Mouse (Mus musculus) lung, postnatal 10 days (tissue): ENCODE results near the gene Kif6.

ENCODE experiments used
- DNase-seq: peaks from one replicate; pipeline ENCODE4 v3.0.0; 2021

Kif6 gene

DNA sequence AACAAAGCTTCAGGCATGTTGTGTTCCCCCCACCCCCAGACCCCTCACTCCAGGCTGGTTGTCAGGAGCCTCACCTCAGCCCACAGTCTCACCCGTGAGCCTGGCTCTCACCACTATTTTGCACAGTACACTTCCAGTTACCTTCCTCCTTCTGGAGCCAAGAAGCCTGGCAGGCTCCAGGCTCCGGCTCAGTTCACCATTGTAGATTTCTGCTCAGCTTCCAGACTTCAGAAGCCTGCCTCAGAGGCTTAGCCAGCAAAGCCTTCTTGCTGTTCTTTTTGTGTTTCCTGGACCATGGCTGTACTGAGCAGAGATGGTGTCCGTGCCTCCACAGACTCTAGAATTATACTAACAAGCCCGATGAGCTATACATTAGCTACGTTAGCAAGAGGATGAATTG, 248.7 kb downstream of the Kif6 start:
- DNase-seq, result no peak

DNA sequence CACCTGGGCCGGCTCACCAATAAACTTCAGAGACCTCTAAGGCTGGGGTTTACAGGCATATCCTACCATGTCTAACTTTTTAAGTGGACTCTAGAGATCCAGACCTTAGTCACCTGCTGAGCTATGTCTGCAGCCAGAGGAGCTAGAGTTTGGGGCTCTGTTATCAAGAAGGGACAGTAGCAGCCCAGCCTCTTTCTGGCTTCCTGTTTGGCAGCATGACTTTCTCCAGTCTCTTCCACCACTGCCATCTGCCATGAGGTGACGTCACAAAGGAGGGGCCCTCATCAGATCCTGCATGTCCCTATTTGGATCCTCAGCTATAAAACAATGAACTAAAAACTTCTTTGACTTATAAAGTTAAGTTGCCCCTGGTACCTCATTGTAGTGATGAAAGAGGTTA, 250.7 kb downstream of the Kif6 start:
- DNase-seq, result no peak

DNA sequence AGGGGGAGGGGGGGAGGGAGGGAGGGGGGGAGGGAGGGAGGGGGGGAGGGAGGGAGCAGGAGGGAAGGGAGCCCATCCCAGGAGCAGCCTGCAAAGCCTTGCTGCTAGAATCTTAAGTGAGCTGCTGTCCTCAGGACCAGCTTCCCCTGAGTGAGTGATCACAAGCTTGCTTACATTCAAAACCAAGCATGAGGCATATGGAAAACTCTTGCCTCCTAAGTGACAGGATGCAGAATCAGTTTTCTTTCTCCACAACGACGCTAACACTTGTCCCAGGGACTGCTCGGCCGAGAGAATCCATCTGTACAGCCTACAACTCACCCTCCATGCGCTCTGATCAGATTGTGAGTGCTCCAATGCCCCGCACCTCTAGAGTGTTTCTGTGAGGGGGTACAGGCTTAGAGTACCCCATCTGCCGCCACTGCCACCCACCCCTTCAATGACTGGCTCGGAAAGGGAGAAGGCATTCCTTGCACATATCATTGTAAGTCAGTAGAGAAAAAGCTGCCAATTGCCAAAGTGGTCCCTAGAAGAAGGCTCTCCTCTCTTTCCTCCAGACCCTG, 251.8 kb downstream of the Kif6 start:
- DNase-seq, result no peak

DNA sequence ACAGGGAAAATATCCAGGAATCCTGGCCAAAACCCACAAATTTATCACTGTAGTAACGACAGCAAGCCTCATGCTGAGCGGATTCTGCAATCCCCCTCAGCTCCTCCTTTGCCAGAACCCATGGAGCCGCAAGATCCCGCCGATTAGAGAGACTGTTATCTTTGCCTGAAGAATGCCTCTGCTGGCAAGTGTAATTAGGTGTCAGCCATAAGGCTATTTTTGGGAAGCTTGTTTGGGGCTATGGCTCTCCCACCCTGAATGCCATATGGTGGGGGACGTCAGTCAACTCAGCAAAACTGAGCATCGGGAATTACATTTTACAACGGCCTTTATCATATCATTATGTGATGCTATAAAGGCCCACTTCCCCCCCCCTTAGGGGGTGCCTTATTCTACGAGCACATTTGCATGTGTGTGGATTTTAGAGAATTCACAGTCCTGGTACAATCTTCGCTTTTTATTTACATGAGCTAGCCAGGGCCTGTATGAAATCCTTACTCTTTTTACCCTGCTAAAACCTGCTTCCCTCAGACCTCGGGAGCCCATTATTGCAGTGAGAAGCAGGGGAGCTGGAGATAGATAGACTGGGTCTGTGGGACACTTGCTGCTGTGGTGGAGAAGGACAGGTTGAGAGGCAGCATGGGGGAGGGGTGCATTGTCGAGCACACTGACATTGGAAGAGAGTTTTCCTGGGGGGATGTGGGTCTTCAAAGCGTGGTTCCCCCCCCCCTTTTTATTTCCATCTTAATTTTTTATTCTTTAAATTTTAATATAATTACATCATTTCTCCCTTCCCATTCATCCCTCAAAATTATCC, 252.6 kb downstream of the Kif6 start:
- no peak for DNase-seq

DNA sequence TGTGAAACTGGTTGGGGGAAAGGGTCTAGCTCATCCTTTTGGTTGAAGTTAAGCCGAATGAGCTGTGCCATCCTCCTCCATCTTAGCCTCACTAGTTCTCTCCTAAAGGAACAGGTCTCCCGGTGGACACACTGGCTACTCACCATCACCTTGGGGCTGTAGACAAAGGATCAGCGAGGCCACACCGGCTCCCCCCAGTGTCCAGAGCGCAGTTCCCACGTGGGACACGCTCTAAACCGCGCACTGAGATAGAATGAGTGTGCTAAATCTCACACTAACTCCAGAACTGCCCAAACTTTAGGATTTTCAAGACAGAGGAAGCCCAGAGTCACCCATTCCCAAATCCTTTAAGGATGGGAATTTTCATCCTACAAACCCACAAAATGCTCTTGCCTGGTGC, 254.3 kb downstream of the Kif6 start:
- DNase-seq, result no peak

DNA sequence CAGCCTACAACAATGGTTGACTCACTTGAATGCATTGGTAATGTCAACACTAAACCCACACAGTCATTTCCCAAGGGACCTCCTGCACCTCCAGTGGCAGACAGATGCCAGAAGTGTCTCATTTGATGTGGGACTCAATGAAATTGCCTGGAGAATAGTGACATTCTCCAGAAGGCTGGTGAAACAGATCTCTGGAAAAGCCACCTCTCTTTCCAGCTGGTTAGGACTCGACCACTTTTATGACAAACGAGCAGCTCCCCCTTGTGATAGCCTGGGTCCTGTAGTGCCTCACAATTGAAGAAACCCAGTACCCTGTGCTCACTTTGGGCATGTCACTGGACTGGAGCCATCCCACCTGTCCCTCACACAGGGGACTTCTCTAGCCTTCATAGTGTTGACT, 257.4 kb downstream of the Kif6 start:
- no peak for DNase-seq

DNA sequence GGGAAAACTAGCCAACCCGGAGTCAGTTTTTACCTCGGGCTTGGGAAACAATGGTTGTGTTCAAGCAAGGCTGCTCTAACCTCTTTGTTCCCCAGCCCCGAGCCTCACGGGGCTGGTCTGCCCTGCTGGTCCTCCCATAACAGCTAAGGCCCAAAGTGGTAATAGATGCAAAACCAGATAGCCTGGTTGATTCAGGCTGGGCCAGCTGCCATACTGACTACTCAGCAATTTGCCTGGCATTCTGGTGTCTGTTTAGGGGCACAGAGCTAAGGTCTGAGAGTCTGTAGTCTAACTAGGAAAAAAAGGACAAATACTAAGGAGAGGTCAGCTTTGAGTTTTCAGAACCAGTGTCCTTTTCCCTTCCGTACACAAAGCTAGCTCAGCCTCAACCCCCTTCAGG, 259.8 kb downstream of the Kif6 start:
- DNase-seq, result no peak

DNA sequence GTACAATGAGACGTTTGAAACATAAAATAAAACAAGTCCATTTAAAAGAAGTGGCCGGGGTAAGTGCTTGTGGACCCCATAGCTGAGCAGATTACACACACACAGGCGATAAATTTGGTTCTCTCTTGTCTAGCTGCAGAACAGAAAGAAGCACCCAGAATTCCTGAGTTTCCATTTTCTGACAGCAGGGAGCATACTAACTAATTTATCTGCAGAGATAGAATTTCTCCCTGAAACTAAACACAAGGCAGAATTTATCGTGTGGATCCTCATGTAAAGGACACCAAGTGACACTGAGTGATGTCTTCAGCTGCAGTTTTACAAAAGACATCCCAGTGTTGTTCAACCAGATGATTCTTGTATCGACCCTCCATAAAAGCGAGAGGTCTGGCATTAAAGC, 260.5 kb downstream of the Kif6 start:
- DNase-seq, result no peak

DNA sequence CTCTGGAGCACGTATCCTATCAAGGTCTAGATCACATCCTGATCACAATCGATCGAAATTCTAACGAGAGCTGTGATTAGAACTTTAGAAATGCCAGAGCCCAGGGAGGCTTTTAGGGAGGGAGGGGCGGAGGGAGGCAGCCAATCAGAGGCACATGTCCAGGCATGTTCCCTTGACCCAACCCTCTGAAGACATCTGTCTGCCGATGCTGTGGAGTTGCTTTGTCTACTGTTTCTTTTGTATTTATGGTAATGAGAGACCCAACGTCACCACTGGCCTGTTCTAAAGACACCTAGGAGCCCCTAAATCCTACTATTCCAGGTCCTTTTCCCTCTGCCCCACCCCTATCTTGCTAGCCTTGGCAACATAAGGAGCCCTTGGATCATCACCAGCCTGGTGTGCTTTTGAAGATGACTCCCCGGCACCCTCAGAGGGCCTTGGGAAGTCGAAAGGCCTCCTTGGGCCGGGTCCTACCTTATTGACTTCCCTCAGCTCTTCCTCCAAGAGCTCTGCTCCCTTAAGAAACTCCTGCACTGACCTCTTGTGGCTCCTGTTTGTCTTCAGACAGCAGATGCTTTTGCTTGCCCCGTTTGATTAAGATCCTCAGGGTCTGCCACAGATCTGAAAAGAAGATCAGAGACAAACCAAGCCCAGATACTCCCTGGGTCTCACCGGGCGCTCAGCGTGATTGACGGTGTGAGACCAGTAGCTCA, 261.2 kb downstream of the Kif6 start:
- DNase-seq, result no peak

DNA sequence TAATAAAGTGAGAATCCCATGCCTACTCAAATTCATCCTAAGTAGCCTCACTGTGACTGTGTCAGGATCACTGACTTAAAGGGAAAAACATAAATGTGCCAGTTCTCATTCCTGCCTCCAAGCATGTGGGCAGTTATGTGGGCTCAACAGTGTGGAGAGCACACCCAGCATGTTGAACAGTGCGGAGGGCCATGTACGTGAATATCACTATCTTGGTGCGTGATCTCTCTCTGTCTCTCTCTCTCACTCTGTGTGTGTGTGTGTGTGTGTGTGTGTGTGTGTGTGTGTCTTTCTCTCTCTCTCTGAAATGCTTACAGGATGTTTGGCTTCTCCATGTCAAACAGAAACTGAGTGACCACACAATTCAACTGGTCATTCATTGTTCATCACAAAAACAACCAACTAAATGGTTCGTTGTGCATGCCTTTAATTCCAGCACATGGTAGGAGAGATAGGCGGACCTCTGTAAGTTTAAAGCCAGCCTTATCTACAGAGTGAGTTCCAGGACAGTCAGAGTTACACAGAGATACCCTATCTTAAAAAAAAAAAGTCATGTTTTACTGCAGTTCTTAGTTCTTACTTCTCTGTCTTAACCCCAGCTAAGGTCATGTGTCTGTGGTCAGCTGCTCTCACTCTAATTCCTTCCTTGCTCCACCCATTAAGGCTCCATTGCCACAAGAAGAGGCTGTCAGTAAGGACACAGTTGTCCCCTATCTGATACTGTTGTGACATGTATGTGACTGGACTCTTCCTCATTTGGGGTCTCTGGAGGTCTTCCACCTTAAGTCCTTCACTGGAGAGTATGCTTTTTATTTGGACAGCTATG, 266.2 kb downstream of the Kif6 start:
- DNase-seq, result no peak

DNA sequence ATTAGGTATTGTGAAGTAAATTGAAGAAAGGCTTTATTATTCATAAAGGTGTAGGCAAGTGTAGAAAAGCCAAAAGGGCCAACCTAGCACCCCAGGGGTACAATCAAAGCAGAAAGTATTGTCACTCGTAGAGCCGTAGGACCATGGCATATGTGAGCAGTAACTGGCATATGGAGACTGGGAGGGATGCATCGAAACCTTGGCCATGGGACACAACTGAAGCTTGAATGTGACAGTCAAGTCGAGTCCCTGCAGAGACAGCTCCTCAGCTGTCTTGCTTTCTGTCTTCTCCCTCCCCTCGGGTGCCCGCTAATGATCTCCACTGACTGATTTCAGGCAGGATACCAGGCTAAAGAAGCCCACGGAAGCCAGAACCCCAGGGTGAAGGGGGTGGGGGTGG, 266.9 kb downstream of the Kif6 start:
- no peak for DNase-seq

DNA sequence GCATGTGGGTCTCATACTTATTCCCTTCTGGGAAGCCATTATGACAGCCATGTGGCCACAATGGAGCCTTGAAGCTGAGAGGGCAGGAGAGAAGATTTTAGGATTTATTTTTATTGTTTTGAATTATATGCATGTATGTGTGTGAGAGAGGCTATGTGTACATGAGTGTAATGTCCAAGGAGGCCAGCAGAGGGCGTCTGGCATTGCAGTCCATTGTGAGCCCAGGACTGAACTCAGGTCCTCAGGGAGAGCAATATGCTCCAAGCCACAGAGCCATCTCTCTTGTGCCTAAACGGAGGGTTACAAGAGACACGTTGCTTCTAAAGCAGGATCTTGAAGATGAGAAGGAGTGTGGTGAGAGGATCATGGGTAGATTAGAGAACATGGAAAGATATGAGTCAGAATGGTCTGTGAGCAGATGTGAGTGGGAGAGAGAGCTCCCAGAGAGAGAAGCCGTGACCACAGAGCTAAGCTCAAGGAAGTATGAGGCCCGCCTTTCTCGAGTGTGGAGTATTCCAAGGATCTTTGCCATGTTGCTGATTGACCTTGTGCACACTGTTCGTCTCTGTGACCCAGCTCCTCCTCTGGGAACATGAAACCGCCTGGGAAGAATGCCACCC, 268.3 kb downstream of the Kif6 start:
- DNase-seq, result no peak

DNA sequence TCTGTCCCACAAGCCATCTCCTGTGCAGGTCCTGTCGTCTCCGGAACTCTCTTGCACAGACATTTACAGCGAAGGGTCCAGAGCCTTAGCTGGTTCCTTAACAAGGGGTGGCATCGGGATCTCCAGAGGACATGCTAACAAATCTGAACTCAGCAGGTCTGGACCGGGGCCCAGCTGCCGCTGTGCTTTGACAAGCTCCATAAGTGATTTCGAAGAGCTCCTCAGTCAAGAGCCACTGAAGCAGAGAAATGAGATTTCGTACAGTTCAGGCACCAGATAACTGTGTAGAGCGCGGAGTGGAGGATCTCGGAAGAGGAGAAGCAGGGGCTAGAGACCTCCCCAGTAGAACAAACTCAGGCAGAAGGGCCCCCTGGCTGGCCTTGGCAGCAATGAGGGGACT, 270.1 kb downstream of the Kif6 start:
- DNase-seq, result peak; percentile 30

DNA sequence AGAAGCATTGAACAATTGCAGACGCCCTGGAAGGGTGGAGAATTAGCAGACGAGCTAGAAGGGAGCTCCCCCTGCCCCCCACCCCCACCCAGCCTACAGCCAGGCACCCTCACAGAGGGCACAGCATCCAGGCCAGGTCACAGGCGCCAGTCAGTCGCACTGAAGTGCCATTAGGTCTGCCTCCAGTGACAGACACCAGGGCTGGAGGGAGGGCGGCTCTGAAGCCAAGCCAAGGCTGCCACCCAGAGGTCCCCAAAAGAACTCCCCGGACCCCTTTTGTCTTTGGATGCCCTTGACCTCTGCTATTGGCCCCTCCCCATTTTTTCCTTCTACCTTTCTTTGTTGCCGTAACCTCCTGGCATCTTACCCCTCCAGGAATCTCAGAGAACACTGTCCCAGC, 274.7 kb downstream of the Kif6 start:
- peak; percentile 38 for DNase-seq

DNA sequence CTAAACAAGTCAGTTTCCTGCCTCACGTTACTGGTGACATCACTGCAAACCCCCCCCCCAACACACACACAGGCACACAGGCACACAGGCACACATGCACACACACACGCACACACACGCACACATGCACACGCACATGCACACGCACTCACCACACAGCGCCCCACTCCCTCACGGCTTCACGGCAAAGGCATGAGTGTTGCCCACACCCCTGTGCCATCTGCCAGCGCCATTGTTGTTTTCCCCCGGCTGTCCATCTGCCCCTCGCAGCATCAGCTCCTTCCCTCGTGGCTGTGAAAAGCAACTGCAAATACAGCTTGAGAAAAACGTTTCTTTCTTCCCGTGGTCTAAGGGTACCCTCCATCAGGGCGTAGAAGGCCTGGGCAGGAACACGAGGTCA, 275.9 kb downstream of the Kif6 start:
- no peak for DNase-seq

DNA sequence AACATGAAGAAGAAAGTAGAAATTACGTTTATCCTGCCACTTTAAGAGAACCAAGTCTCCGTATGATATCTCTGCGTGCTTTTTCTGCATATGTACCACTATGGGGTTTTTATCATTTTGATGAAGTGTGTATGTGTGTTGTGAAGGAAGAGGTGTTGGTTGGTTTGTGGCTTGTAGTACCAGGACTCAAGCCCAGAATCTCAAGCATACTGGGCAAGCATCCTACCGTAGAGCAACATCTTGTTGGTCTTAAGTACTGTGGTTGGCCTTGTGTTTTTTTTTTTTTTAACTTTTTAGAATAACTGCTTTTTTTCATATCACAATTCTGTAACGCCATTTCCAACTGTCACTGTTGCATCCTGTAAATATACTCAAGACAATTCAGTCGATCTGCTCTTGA, 277.5 kb downstream of the Kif6 start:
- no peak for DNase-seq

DNA sequence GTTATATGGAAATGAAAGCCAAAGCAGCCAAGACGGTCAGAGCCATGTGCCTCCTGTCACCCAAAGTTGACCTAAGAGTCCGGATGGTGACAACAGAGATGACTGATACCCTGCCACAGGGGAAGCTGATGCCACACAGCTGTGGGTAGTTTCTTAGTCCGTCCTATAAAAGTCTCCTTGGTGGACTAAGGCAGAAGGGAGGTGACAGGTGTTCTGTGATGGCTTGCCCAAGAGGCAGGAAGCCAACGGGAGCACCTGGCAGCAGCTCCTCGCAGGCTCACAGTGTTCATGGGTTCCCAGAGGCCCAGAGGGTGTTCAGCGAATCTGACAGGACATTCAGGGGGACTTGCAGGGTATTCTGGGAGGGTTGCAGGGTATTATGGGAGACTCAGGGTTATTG, 279.5 kb downstream of the Kif6 start:
- no peak for DNase-seq

DNA sequence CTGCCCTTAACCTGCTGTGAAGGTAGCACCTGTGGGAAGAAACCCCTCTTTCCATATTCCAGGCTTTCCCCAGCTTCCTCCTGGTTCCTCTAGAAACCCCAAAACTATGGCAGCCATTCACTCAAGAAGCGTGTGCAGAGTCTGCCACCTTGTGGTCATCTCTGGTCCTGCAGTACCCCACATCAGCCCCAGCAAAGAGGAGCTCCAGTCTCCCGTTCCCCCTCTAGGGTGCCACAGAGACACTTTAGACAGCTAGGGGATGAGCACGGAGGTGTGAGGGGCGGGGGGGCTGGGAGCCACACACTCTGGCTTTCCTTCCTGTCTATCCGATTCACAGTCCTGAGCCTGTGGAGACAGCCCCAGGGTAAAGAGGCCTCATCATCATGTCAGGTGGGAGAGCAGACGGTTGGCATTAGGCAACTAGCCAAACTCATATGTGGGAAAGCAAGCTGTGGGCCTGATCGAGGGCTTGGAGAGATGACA, 284.0 kb downstream of the Kif6 start:
- DNase-seq, result peak; percentile 80

DNA sequence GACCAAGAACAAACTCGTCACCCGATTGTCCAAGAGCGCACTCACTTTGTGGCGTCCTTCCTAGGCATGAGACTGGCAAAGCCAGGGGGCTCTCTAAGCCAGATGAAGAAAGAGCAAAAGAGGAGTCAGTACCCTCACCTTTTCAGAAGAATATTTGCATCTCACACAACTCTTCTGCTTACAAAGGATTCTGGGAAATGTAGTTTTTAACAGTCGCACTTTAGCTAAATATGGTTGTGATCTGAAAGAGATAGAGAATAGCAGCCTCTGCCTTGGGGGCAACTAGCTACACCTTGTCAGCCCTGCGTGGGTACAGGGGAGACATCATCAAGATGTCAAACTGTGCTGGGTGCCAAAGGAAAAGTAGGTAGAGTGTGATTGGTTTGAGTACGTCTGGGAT, 287.7 kb downstream of the Kif6 start:
- DNase-seq, result no peak

DNA sequence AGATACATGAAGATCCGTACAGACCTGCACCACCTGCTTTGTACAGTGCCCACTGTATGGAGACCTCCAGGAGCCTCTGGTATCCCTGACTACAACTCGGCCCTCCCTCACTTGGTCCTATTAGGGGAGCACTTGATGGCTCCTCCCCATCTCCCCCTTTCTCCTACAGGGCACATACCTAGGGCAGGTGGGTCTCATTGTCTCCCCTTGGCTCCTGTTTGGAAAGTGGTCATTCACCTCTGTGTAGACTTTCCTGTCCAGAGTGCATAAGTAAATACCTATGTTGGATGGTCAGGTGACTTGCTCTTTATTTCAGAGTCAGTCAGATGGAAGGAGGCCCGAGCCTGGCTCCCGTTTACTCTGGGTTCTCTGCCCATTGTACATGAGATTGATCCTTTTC, 308.5 kb downstream of the Kif6 start:
- no peak for DNase-seq

DNA sequence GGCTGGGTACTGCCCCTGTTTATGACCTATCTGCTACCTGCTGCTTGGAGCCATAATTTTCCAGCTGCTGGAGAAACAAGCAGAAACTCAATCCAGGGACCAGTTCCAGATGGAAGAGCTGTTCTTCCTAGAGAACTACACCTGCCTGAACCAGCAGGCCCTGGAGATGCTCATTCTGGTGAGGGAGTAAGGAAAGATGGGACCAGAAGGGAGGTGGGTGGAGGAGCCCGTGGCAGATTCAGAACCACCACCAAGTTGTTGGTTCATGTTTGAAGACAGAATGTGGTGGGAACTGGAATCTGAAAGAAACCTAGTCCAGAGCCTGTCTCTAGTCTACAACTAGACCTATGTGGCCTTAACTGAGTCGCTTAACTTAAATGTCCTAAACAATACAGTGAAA, 312.7 kb downstream of the Kif6 start:
- no peak for DNase-seq

DNA sequence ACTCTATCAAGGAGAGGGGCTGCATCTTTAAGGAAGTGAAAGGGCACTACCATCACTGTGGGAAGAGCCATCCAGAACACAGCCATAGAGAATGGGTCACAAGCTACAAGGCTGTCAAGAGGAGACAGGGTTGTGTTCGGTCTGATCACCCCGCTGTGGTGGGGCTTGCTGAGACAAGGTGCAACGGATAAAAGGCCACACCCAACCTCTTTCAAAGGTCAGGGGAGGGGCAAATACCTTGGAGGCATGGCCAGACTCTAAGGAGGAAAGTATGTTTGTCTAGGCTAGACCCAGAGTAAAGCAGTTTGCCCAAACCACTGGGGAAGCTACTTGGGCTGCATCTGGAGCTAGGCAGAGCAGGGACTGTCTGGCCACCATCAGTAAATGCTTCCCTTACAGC, 318.9 kb downstream of the Kif6 start:
- DNase-seq, result no peak

DNA sequence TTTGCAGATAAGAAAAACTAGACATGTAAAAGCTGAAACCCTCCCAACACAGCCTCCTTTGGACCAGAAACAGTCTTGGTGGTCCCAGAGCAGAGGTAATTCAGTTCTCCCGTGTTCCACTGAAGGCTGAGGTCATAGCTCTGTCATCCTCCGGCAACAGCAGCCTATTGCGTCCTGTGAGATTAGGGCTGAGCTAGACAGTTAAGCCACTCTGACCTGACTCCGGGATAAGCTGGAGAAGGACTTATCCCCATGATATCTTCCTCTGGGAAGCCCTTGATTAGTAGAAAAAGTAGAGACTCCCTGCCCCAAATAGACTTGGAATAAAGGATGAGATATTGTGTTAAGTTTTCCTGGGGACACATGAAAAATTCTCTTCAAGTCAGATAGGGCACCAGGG, 319.6 kb downstream of the Kif6 start:
- no peak for DNase-seq
